Mouse (Mus musculus): ENCODE data around the gene Olfr1283. TPM values are rescaled to one million over a fixed set of nuclear protein-coding genes. Genes with fewer than 3 reads are reported as not detected.
"Not testable (repeated sequence)": the region's sequence is repeated elsewhere in the genome, so short reads cannot be mapped to it uniquely, and the experiment has no call there.

Gene Olfr1283
- total RNA-seq (2014; rRNA removed) (not detected in 2 replicates), polyA plus RNA-seq (2015; fragmentation: Nextera tagmentation; extraction: Ambion mirVana) (not detected in 2 replicates)

DNA sequence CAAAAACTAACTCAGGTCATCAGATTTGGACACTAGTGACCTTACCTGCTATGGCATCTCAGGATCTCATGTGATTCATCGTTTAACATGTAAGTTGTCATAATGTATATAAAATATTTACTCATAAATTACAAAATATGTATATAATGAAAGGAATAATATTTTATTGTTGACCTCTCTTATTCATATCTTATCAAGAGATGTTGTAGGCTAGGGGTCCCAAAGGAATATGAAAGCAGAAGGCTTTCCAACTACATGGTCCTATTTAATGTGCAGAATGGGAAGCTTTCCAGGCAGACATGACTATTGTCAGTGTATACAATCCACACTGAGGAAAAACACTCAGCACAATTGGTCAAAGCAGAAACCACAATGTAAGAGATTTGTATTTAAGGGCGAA is at the start of gene Olfr1283:
Olfr1283 (plus strand) TSS at position 301 of the 400 bp plus-strand sequence.
- ATAC-seq, result no peak
- no peaks in the 10 kb centered on the region for H3K27me3 ChIP-seq (ENCODE audit: insufficient read depth, low read length)

DNA sequence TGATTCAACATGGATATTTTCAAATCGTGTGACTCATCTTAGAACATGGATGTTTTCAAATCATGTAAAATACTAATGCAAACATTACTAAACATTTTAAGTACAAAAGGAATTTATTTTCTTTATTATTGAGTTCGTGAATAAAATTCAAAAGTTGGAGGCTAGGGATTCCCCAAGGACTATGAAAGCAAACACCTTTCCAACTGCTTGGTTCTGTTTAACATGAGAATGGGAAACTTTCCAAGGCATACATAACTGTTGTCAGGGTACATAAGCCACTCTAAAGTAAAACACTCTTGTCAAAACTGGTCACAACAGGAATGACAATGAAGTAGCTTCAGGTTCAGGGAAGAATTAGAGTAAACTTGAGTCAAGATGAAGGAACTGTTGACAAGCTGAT is 40.4 kb upstream of the Olfr1283 start, which contains the start of gene Olfr1281:
Olfr1281 (plus strand) TSS at position 301 of the 400 bp plus-strand sequence.
- H3K36me3 ChIP-seq (ENCODE audit: insufficient read depth, low read length), result no peaks in the 10 kb centered on the region
- no peak for ATAC-seq
- H3K4me3 ChIP-seq (ENCODE audit: low read length), result no peak within 1 kb of the TSS

More for the DNA sequence above, at the start of gene Olfr1283:
- Histone ChIP-seq H3K4me1 (ENCODE audit: insufficient read depth, low read length) (no peaks in the 10 kb centered on the region), H3K9ac (replicated peaks; ENCODE audit: low read length) (no peak within 1 kb of the TSS), H3K4me2 (ENCODE audit: low read depth, low read length) (no peak within 1 kb of the TSS), H3K27ac (no peak within 1 kb of the TSS), H3K36me3 (ENCODE audit: insufficient read depth, low read length) (no peaks in the 10 kb centered on the region), H3K9me3 (ENCODE audit: low read length) (no peaks in the 10 kb centered on the region), H3K4me3 (ENCODE audit: low read length) (no peak within 1 kb of the TSS)
- no peak for TF ChIP-seq CTCF (IDR thresholded peaks at IDR 0.05; ENCODE audit: low read depth)
- no peak for DNase-seq (ENCODE audit: low spot score)
- 73% methylated on average over 2 of the region's 2 CpGs for whole genome bisulfite sequencing

DNA sequence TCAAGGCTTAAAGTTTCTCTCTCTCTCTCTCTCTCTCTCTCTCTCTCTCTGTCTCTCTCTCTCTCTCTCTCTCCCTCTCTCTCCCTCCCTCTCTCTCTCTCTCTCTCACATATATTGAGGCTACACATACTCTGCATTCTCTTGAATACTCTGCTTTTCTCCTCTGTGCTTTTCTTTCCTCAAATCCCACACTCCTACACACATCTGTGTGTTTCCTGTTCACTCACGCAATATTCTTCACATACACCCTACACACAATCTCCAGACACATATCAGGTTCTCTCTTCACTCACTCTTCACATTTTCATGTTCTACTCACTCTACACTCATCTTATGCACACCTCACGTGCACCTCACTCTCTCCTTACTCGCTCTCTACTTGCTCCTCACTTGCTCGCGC is 32.9 kb upstream of the Olfr1283 start:
- not testable (repeated sequence) for H3K4me1 ChIP-seq (ENCODE audit: insufficient read depth, low read length); H3K9me3 ChIP-seq (ENCODE audit: low read length); DNase-seq (ENCODE audit: low spot score); H3K4me3 ChIP-seq (ENCODE audit: low read length); H3K27ac ChIP-seq; H3K9ac ChIP-seq (replicated peaks; ENCODE audit: low read length); H3K27me3 ChIP-seq (ENCODE audit: insufficient read depth, low read length); H3K4me2 ChIP-seq (ENCODE audit: low read depth, low read length); ATAC-seq; H3K36me3 ChIP-seq (ENCODE audit: insufficient read depth, low read length)
- 89% methylated on average over 5 of the region's 5 CpGs for WGBS

More for the DNA sequence above, 40.4 kb upstream of the Olfr1283 start, which contains the start of gene Olfr1281:
- Histone ChIP-seq H3K4me2 (ENCODE audit: low read depth, low read length) (no peak within 1 kb of the TSS), H3K4me1 (ENCODE audit: insufficient read depth, low read length) (no peaks in the 10 kb centered on the region), H3K9ac (replicated peaks; ENCODE audit: low read length) (no peak within 1 kb of the TSS), H3K27ac (no peak within 1 kb of the TSS), H3K9me3 (ENCODE audit: low read length) (no peaks in the 10 kb centered on the region), H3K27me3 (ENCODE audit: insufficient read depth, low read length) (no peaks in the 10 kb centered on the region)
- 78% methylated on average over 2 of the region's 2 CpGs for WGBS
- no peak for TF ChIP-seq CTCF (IDR thresholded peaks at IDR 0.05; ENCODE audit: low read depth)
- no peak for DNase-seq (ENCODE audit: low spot score)

DNA sequence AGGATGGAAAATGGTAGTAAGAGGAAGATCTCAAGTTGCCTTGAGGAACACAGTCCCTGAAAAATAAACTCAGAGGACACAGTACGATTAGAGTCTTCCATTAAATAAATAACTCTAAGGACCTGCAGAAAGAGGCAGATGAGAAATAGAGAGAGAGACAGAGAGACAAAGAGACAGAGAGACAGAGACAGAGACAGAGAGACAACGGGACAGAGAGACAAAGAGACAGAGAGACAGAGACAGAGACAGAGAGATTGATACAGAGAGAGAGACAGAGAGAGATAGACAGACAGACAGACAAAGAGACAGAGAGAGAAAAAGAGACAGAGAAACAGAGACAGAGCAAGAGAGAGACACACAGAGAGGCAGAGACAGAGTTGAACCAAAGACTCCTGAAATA is 30.6 kb upstream of the Olfr1283 start, which contains the start of gene Olfr1282:
Olfr1282 (minus strand) TSS at position 101 of the 400 bp plus-strand sequence.
- no peak within 1 kb of the TSS for H3K9ac ChIP-seq (replicated peaks; ENCODE audit: low read length)
- H3K9me3 ChIP-seq (ENCODE audit: low read length), result no peaks in the 10 kb centered on the region
- no peak for TF ChIP-seq CTCF (IDR thresholded peaks at IDR 0.05; ENCODE audit: low read depth)
- DNase-seq (ENCODE audit: low spot score) (no peak), ATAC-seq (no peak)
- H3K4me2 ChIP-seq (ENCODE audit: low read depth, low read length), result no peak within 1 kb of the TSS
- no peaks in the 10 kb centered on the region for H3K36me3 ChIP-seq (ENCODE audit: insufficient read depth, low read length)
- H3K27ac ChIP-seq, result no peak within 1 kb of the TSS
- no peak within 1 kb of the TSS for H3K4me3 ChIP-seq (ENCODE audit: low read length)
- H3K4me1 ChIP-seq (ENCODE audit: insufficient read depth, low read length), result no peaks in the 10 kb centered on the region
- 70% methylated on average over 2 of the region's 2 CpGs for WGBS
- H3K27me3 ChIP-seq (ENCODE audit: insufficient read depth, low read length), result no peaks in the 10 kb centered on the region

DNA sequence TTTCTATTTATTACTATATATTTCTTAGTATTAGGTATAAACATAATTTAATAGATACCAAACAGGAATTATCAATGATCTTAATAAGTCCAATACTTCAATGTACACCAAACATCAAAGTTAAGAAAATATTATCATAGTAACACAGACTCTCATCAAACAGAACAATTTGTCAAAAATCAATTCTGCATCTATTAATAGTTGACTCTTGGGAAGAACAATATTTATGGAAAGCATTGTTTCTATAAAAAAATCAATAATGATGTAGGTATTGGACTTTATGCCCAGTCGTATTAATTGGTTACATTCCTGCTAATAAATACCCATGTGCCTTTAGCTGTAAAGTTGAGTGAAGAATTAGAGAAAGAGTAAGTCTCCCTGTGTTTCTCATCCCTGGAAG is 8.6 kb downstream of the Olfr1283 start, which contains the start of gene Olfr1284:
Olfr1284 (plus strand) TSS at position 301 of the 400 bp plus-strand sequence.
- 90% methylated on average over 1 of the region's 1 CpGs for WGBS
- Histone ChIP-seq H3K4me3 (ENCODE audit: low read length) (no peak within 1 kb of the TSS), H3K4me1 (ENCODE audit: insufficient read depth, low read length) (no peaks in the 10 kb centered on the region), H3K36me3 (ENCODE audit: insufficient read depth, low read length) (no peaks in the 10 kb centered on the region), H3K9ac (replicated peaks; ENCODE audit: low read length) (no peak within 1 kb of the TSS), H3K4me2 (ENCODE audit: low read depth, low read length) (no peak within 1 kb of the TSS), H3K9me3 (ENCODE audit: low read length) (no peaks in the 10 kb centered on the region), H3K27ac (no peak within 1 kb of the TSS), H3K27me3 (ENCODE audit: insufficient read depth, low read length) (no peaks in the 10 kb centered on the region)
- no peak for ATAC-seq
- TF ChIP-seq CTCF (IDR thresholded peaks at IDR 0.05; ENCODE audit: low read depth), result no peak
- DNase-seq (ENCODE audit: low spot score), result no peak

Other genes starting within 250 kb of the Olfr1283 start
- not detected in 2 replicates for gene Gm15130, start 213.9 kb upstream of the Olfr1283 start, total RNA-seq (2014; rRNA removed)
- not detected in 2 replicates for gene Gm15130, start 213.9 kb upstream of the Olfr1283 start, polyA plus RNA-seq (2015; fragmentation: Nextera tagmentation; extraction: Ambion mirVana)
- gene 4930430A15Rik, start 137.2 kb upstream of the Olfr1283 start, total RNA-seq (2014; rRNA removed), result not detected in 2 replicates
- not detected in 2 replicates for gene 4930430A15Rik, start 137.2 kb upstream of the Olfr1283 start, polyA plus RNA-seq (2015; fragmentation: Nextera tagmentation; extraction: Ambion mirVana)
- gene Olfr1275, start 131.5 kb upstream of the Olfr1283 start, total RNA-seq (2014; rRNA removed), result not detected in 2 replicates
- not detected in 2 replicates for gene Olfr1275, start 131.5 kb upstream of the Olfr1283 start, polyA plus RNA-seq (2015; fragmentation: Nextera tagmentation; extraction: Ambion mirVana)
- not detected in 2 replicates for gene Olfr1276, start 112.3 kb upstream of the Olfr1283 start, total RNA-seq (2014; rRNA removed)
- not detected in 2 replicates for gene Olfr1276, start 112.3 kb upstream of the Olfr1283 start, polyA plus RNA-seq (2015; fragmentation: Nextera tagmentation; extraction: Ambion mirVana)
- gene Olfr1277, start 92.7 kb upstream of the Olfr1283 start, total RNA-seq (2014; rRNA removed), result not detected in 2 replicates
- not detected in 2 replicates for gene Olfr1277, start 92.7 kb upstream of the Olfr1283 start, polyA plus RNA-seq (2015; fragmentation: Nextera tagmentation; extraction: Ambion mirVana)
- not detected in 2 replicates for gene Olfr1278, start 76.7 kb upstream of the Olfr1283 start, total RNA-seq (2014; rRNA removed)
- not detected in 2 replicates for gene Olfr1278, start 76.7 kb upstream of the Olfr1283 start, polyA plus RNA-seq (2015; fragmentation: Nextera tagmentation; extraction: Ambion mirVana)
- gene Olfr1279, start 66.2 kb upstream of the Olfr1283 start, total RNA-seq (2014; rRNA removed), result not detected in 2 replicates
- not detected in 2 replicates for gene Olfr1279, start 66.2 kb upstream of the Olfr1283 start, polyA plus RNA-seq (2015; fragmentation: Nextera tagmentation; extraction: Ambion mirVana)
- gene Olfr1280, start 52.8 kb upstream of the Olfr1283 start, total RNA-seq (2014; rRNA removed), result not detected in 2 replicates
- not detected in 2 replicates for gene Olfr1280, start 52.8 kb upstream of the Olfr1283 start, polyA plus RNA-seq (2015; fragmentation: Nextera tagmentation; extraction: Ambion mirVana)
- not detected in 2 replicates for gene Olfr1281, start 40.3 kb upstream of the Olfr1283 start, total RNA-seq (2014; rRNA removed)
- not detected in 2 replicates for gene Olfr1281, start 40.3 kb upstream of the Olfr1283 start, polyA plus RNA-seq (2015; fragmentation: Nextera tagmentation; extraction: Ambion mirVana)
- not detected in 2 replicates for gene Olfr1282, start 30.7 kb upstream of the Olfr1283 start, total RNA-seq (2014; rRNA removed)
- not detected in 2 replicates for gene Olfr1282, start 30.7 kb upstream of the Olfr1283 start, polyA plus RNA-seq (2015; fragmentation: Nextera tagmentation; extraction: Ambion mirVana)
- gene Olfr1284, start 8.7 kb downstream of the Olfr1283 start, total RNA-seq (2014; rRNA removed), result not detected in 2 replicates
- gene Olfr1284, start 8.7 kb downstream of the Olfr1283 start, polyA plus RNA-seq (2015; fragmentation: Nextera tagmentation; extraction: Ambion mirVana), result not detected in 2 replicates
- gene Olfr1286, start 56.3 kb downstream of the Olfr1283 start, total RNA-seq (2014; rRNA removed), result not detected in 2 replicates
- gene Olfr1286, start 56.3 kb downstream of the Olfr1283 start, polyA plus RNA-seq (2015; fragmentation: Nextera tagmentation; extraction: Ambion mirVana), result not detected in 2 replicates
- gene Olfr1287, start 82.4 kb downstream of the Olfr1283 start, total RNA-seq (2014; rRNA removed), result not detected in 2 replicates
- not detected in 2 replicates for gene Olfr1287, start 82.4 kb downstream of the Olfr1283 start, polyA plus RNA-seq (2015; fragmentation: Nextera tagmentation; extraction: Ambion mirVana)
- not detected in 2 replicates for gene Olfr1288, start 107.3 kb downstream of the Olfr1283 start, total RNA-seq (2014; rRNA removed)
- gene Olfr1288, start 107.3 kb downstream of the Olfr1283 start, polyA plus RNA-seq (2015; fragmentation: Nextera tagmentation; extraction: Ambion mirVana), result not detected in 2 replicates
- not detected in 2 replicates for gene Olfr1289, start 114.0 kb downstream of the Olfr1283 start, total RNA-seq (2014; rRNA removed)
- gene Olfr1289, start 114.0 kb downstream of the Olfr1283 start, polyA plus RNA-seq (2015; fragmentation: Nextera tagmentation; extraction: Ambion mirVana), result not detected in 2 replicates
- not detected in 2 replicates for gene Olfr1290, start 127.0 kb downstream of the Olfr1283 start, total RNA-seq (2014; rRNA removed)
- gene Olfr1290, start 127.0 kb downstream of the Olfr1283 start, polyA plus RNA-seq (2015; fragmentation: Nextera tagmentation; extraction: Ambion mirVana), result not detected in 2 replicates
- not detected in 2 replicates for gene Olfr1291-ps1, start 130.4 kb downstream of the Olfr1283 start, total RNA-seq (2014; rRNA removed)
- not detected in 2 replicates for gene Olfr1291-ps1, start 130.4 kb downstream of the Olfr1283 start, polyA plus RNA-seq (2015; fragmentation: Nextera tagmentation; extraction: Ambion mirVana)
- gene Olfr1293-ps, start 158.4 kb downstream of the Olfr1283 start, total RNA-seq (2014; rRNA removed), result not detected in 2 replicates
- gene Olfr1293-ps, start 158.4 kb downstream of the Olfr1283 start, polyA plus RNA-seq (2015; fragmentation: Nextera tagmentation; extraction: Ambion mirVana), result not detected in 2 replicates
- gene Olfr1294, start 173.5 kb downstream of the Olfr1283 start, total RNA-seq (2014; rRNA removed), result not detected in 2 replicates
- not detected in 2 replicates for gene Olfr1294, start 173.5 kb downstream of the Olfr1283 start, polyA plus RNA-seq (2015; fragmentation: Nextera tagmentation; extraction: Ambion mirVana)
- not detected in 2 replicates for gene Olfr1295, start 202.9 kb downstream of the Olfr1283 start, total RNA-seq (2014; rRNA removed)
- gene Olfr1295, start 202.9 kb downstream of the Olfr1283 start, polyA plus RNA-seq (2015; fragmentation: Nextera tagmentation; extraction: Ambion mirVana), result not detected in 2 replicates

Measured in hindbrain, postnatal 0 days (tissue).